Comparison of ENCODE assay signal across 8 mouse cellular contexts in the genomic region with DNA sequence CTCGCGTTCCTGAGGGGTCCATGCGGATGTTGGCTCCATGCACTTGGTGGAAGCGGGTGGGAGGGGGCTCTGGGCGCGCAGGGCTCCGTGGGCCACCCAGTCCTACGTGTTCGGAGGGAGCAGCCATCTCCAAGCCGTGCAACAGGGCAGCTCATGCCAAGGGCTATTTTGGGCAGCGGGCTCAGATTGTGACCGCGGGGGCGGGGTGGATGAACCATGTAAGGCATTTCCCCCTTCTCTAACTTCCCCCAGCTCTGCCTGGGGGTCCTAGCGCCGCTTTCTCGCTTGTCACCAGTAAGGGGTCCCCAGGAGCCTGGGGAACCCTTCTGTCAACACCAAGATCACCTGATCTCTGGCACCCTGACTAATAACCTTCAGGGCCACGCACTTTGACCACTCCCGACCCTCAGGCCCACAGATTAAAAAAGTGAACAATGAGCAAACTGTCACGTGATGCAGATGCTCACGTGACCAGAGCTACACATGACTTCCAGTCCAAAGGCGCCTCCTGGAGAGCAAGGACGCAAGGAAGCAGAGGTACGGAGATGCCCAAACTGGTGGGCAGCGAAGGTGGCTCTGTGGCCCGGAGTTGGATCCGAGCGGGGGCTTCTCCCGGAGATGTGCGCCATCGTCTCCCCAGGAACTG. TPM values are rescaled to one million over a fixed set of nuclear protein-coding genes. Genes with fewer than 3 reads are reported as not detected.
DNase-seq lines count a peak whose midpoint lies in the region; ATAC-seq lines count a peak whose summit lies in the region.

A gene (minus strand): TSS at position 143 of the 646 bp plus-strand sequence.

- DNase-seq in adrenal gland, adult (ENCODE audit: inconsistent age in 2 of 2, low spot score in 1 of 2), result peak; percentile 92 to 97
- DNase-seq in embryo, embryonic 10.5 days (ENCODE audit: low spot score), result peak; percentile 98
- DNase-seq in gastrocnemius, postnatal 25 days, result peak; percentile 87
- peak; percentile 97 for DNase-seq in intestine, embryonic 14.5 days (ENCODE audit: low spot score)
- peak; percentile 96 to 97 for DNase-seq in left cerebral cortex, postnatal 14 days (ENCODE audit: low spot score in 2 of 2)
- DNase-seq in mesoderm, embryonic 11.5 days (ENCODE audit: low read depth, low spot score), result peak; percentile 100
- DNase-seq in right cerebral cortex, postnatal 36 days (ENCODE audit: low spot score in 2 of 2), result peak; percentile 89 to 92
- DNase-seq in yolk sac, embryonic 10.5 days (ENCODE audit: low spot score), result peak; percentile 92

- peaks cover 27% of the 10 kb centered on the region for H3K36me3 ChIP-seq in intestine, embryonic 14.5 days (ENCODE audit: control insufficient read depth, insufficient read depth, low read length)

- H3K27ac ChIP-seq in intestine, embryonic 14.5 days (ENCODE audit: low read depth), result peak within 1 kb of the TSS; percentile 81

- intact Hi-C loops in left cerebral cortex, postnatal 14 days (cut with DNase I), result loop anchor here (5.0 kb wide), 1 partner anchor 44 kb away; a partner anchor contains a TSS

- peak within 1 kb of the TSS; percentile 79 for H3K4me3 ChIP-seq in intestine, embryonic 14.5 days (ENCODE audit: low read depth, low read length)

- ATAC-seq in intestine, embryonic 14.5 days (replicated peaks; ENCODE audit: low FRiP score, low TSS enrichment, low read depth), result peak; percentile 74

- H3K4me1 ChIP-seq in intestine, embryonic 14.5 days (replicated peaks; ENCODE audit: control insufficient read depth, insufficient read depth, low read length), result peaks cover 8% of the 10 kb centered on the region

- H3K9ac ChIP-seq in intestine, embryonic 14.5 days (ENCODE audit: low read length), result peak within 1 kb of the TSS; percentile 69

- peak within 1 kb of the TSS; percentile 97 for H3K4me2 ChIP-seq in intestine, embryonic 14.5 days (ENCODE audit: low read length)

- H3K9me3 ChIP-seq in intestine, embryonic 14.5 days (ENCODE audit: control insufficient read depth, low read length), result no peaks in the 10 kb centered on the region

- H3K27me3 ChIP-seq in intestine, embryonic 14.5 days (replicated peaks; ENCODE audit: control insufficient read depth, insufficient read depth, low read length), result no peaks in the 10 kb centered on the region

- under 1% methylated on average over 30 of the region's 31 CpGs for WGBS in intestine, embryonic 14.5 days

RNA-seq across cellular contexts. Expression of the gene that starts here (rescaled TPM):
- total RNA-seq in gastrocnemius, postnatal 25 days (2021), result 10 to 100 TPM; 28.9 to 35.0 TPM
- polyA plus RNA-seq in intestine, embryonic 14.5 days (2014; fragmentation: Nextera tagmentation; extraction: Ambion mirVana), result 6.7 and 7.7 TPM in 2 replicates
- total RNA-seq in left cerebral cortex, postnatal 14 days (2021), result 1 to 10 TPM; 3.6 to 4.5 TPM

Comparison
In these comparisons a context has a peak if more than half of its experiments do, and no peak if none do; other contexts are left out.
1. Peak in every context shown above with its lines: DNase-seq, ATAC-seq, H3K4me3 ChIP-seq and H3K27ac ChIP-seq.
2. RNA of the gene that starts here (total RNA-seq): 28.9 to 35.0 TPM in gastrocnemius, postnatal 25 days; 3.6 to 4.5 TPM in left cerebral cortex, postnatal 14 days; every median in the first group is over 4 times any median in the second.